Mouse (Mus musculus) heart, embryonic 10.5 days (tissue): ENCODE results near the gene Cacna1a. TPM values are rescaled to one million over a fixed set of nuclear protein-coding genes. Genes with fewer than 3 reads are reported as not detected.

ENCODE experiments used
- DNase-seq: peaks from one replicate; pipeline ENCODE4 v3.0.0-alpha.2; 2017; ENCODE audit warnings: low spot score
- H3K27ac ChIP-seq: fragments of 300-500 bp; sonication (generic); 2 replicates; pipeline ENCODE4 v1.5.1; 2016; ENCODE audit warnings: mild to moderate bottlenecking
- H3K27me3 ChIP-seq: fragments of 300-500 bp; sonication (generic); 2 replicates; pipeline ENCODE4 v1.6.1; 2016; ENCODE audit warnings: mild to moderate bottlenecking; ENCODE audit not compliant: poor library complexity, insufficient read depth, severe bottlenecking
- H3K36me3 ChIP-seq: fragments of 300-500 bp; sonication (generic); 2 replicates; pipeline ENCODE4 v1.6.1; 2016; ENCODE audit warnings: mild to moderate bottlenecking, moderate library complexity
- H3K4me1 ChIP-seq: fragments of 300-500 bp; sonication (generic); 2 replicates; pipeline ENCODE4 v1.6.1; 2016; ENCODE audit warnings: mild to moderate bottlenecking
- H3K4me3 ChIP-seq: fragments of 300-500 bp; sonication (generic); 2 replicates; pipeline ENCODE4 v1.5.1; 2016; ENCODE audit warnings: mild to moderate bottlenecking, moderate library complexity
- H3K9me3 ChIP-seq: fragments of 300-500 bp; sonication (generic); 2 replicates; pipeline ENCODE4 v1.6.1; 2016; ENCODE audit warnings: mild to moderate bottlenecking, moderate library complexity
- WGBS: fragments of 180-500 bp; shearing (Covaris S2); methylation state at CpG from one replicate; pipeline ENCODE4 v1.1.7; 2016; 5-methylcytosine and 5-hydroxymethylcytosine counted together
- polyA plus RNA-seq: library from polyadenylated mRNA; unstranded; fragments of >200 nt; fragmentation: Nextera tagmentation; extraction: Ambion mirVana; gene quantifications from 2 replicates; pipeline ENCODE4 v1.2.1, GENCODE M21; 2016

Cacna1a gene
- polyA plus RNA-seq, 1 experiment from 2014 or later = 5.4 TPM

- no peaks in the 10 kb centered on the region for H3K27me3 ChIP-seq
- no peak overlapping the region for H3K27ac ChIP-seq
- H3K4me1 ChIP-seq = peaks cover 10% of the 10 kb centered on the region
- peaks cover 3% of the 10 kb centered on the region; the same call in 1 of the 2 replicates for H3K36me3 ChIP-seq
- H3K4me3 ChIP-seq = no peak overlapping the region
- 95% methylated on average over 1 of the region's 1 CpGs for WGBS
- H3K9me3 ChIP-seq = no peaks in the 10 kb centered on the region
- no peak for DNase-seq
These were observed 144.5 kb downstream of the Cacna1a start for GRCm38 (mm10) chr8:84532725-84533124.

DNA sequence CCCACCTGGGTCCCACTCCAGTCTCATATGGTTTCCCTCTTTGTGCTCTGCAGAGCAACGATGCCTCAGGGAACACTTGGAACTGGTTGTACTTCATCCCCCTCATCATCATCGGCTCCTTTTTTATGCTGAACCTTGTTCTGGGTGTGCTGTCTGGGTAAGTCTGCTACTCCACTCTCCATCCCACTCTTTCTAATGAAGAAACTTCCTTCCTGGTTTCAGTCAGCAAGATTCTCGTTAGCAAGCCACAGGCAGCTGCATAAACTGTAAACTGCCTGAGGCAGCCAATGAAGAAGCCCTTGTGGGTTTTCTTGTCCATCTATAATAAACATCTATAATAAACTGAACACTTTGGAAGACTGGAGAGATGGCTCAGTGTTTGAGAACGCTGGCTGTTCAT, 145.1 kb downstream of the Cacna1a start:
- Histone ChIP-seq H3K9me3 (no peaks in the 10 kb centered on the region), H3K4me1 (peaks cover 10% of the 10 kb centered on the region), H3K27me3 (no peaks in the 10 kb centered on the region), H3K27ac (no peak overlapping the region), H3K4me3 (no peak overlapping the region), H3K36me3 (peaks cover 3% of the 10 kb centered on the region; the same call in 1 of the 2 replicates)
- no peak for DNase-seq
- 73% methylated on average over 4 of the region's 4 CpGs for WGBS

- DNase-seq = no peak
- 74% methylated on average over 5 of the region's 5 CpGs for WGBS
- H3K4me3 ChIP-seq = no peak overlapping the region
- H3K36me3 ChIP-seq = peaks cover 3% of the 10 kb centered on the region; the same call in 1 of the 2 replicates
- no peak overlapping the region for H3K27ac ChIP-seq
- no peaks in the 10 kb centered on the region for H3K9me3 ChIP-seq
- 0 out of 2 replicates have a peak, but pooled peaks cover 5% of the 10 kb centered on the region for H3K4me1 ChIP-seq
- H3K27me3 ChIP-seq = no peaks in the 10 kb centered on the region
These were observed 148.7 kb downstream of the Cacna1a start for GRCm38 (mm10) chr8:84536917-84537316.

- no peaks in the 10 kb centered on the region for H3K27me3 ChIP-seq
- no peak for DNase-seq
- WGBS = 39% methylated on average over 6 of the region's 6 CpGs
- H3K27ac ChIP-seq = no peak overlapping the region
- peaks cover 3% of the 10 kb centered on the region; the same call in 1 of the 2 replicates for H3K36me3 ChIP-seq
- peaks cover 11% of the 10 kb centered on the region for H3K4me1 ChIP-seq
- H3K9me3 ChIP-seq = no peaks in the 10 kb centered on the region
- no peak overlapping the region for H3K4me3 ChIP-seq
These were observed 151.1 kb downstream of the Cacna1a start for GRCm38 (mm10) chr8:84539376-84539775.

GRCm38 (mm10) chr8:84542481-84542880, 154.2 kb downstream of the Cacna1a start:
- Histone ChIP-seq H3K4me3 (no peak overlapping the region), H3K27me3 (no peaks in the 10 kb centered on the region), H3K9me3 (no peaks in the 10 kb centered on the region), H3K27ac (no peak overlapping the region), H3K36me3 (no peaks in the 10 kb centered on the region), H3K4me1 (peaks cover 33% of the 10 kb centered on the region)
- 69% methylated on average over 7 of the region's 7 CpGs for WGBS
- no peak for DNase-seq

- Histone ChIP-seq H3K27me3 (no peaks in the 10 kb centered on the region), H3K27ac (peak overlapping the region; percentile 60), H3K4me3 (no peak overlapping the region), H3K4me1 (peaks cover 28% of the 10 kb centered on the region), H3K36me3 (no peaks in the 10 kb centered on the region), H3K9me3 (no peaks in the 10 kb centered on the region)
- WGBS = 14% methylated on average over 3 of the region's 3 CpGs
- peak; percentile 81 for DNase-seq
These were observed 157.3 kb downstream of the Cacna1a start for GRCm38 (mm10) chr8:84545522-84545921.

- Histone ChIP-seq H3K36me3 (no peaks in the 10 kb centered on the region), H3K4me3 (no peak overlapping the region), H3K27me3 (peaks cover 40% of the 10 kb centered on the region), H3K27ac (no peak overlapping the region), H3K4me1 (no peaks in the 10 kb centered on the region), H3K9me3 (no peaks in the 10 kb centered on the region)
- 81% methylated on average over 4 of the region's 4 CpGs for WGBS
- DNase-seq = no peak
These were observed 164.2 kb downstream of the Cacna1a start for GRCm38 (mm10) chr8:84552457-84552856.

GRCm38 (mm10) chr8:84553106-84553505, 164.9 kb downstream of the Cacna1a start:
- no peak for DNase-seq
- WGBS = 79% methylated on average over 8 of the region's 8 CpGs

GRCm38 (mm10) chr8:84553617-84554016, 165.4 kb downstream of the Cacna1a start:
- H3K36me3 ChIP-seq = no peaks in the 10 kb centered on the region
- no peaks in the 10 kb centered on the region for H3K9me3 ChIP-seq
- no peak overlapping the region for H3K4me3 ChIP-seq
- H3K27me3 ChIP-seq = peaks cover 52% of the 10 kb centered on the region
- DNase-seq = no peak
- WGBS = 77% methylated on average over 4 of the region's 4 CpGs
- H3K27ac ChIP-seq = no peak overlapping the region
- H3K4me1 ChIP-seq = peaks cover 1% of the 10 kb centered on the region; the same call in 1 of the 2 replicates

More at GRCm38 (mm10) chr8:84553106-84553505, 164.9 kb downstream of the Cacna1a start:
- Histone ChIP-seq H3K9me3 (no peaks in the 10 kb centered on the region), H3K27ac (no peak overlapping the region), H3K27me3 (peaks cover 47% of the 10 kb centered on the region), H3K36me3 (no peaks in the 10 kb centered on the region), H3K4me1 (no peaks in the 10 kb centered on the region), H3K4me3 (no peak overlapping the region)

GRCm38 (mm10) chr8:84554301-84555027, 166.2 kb downstream of the Cacna1a start:
- Histone ChIP-seq H3K4me1 (peaks cover 10% of the 10 kb centered on the region), H3K27me3 (peaks cover 60% of the 10 kb centered on the region), H3K4me3 (no peak overlapping the region), H3K9me3 (no peaks in the 10 kb centered on the region), H3K27ac (no peak overlapping the region), H3K36me3 (no peaks in the 10 kb centered on the region)
- WGBS = 43% methylated on average over 14 of the region's 14 CpGs
- DNase-seq = peak; percentile 79

GRCm38 (mm10) chr8:84555269-84555668, 167.0 kb downstream of the Cacna1a start:
- Histone ChIP-seq H3K9me3 (no peaks in the 10 kb centered on the region), H3K4me3 (no peak overlapping the region), H3K27me3 (peaks cover 68% of the 10 kb centered on the region), H3K36me3 (no peaks in the 10 kb centered on the region), H3K27ac (no peak overlapping the region), H3K4me1 (peaks cover 11% of the 10 kb centered on the region)
- no peak for DNase-seq
- 70% methylated on average over 7 of the region's 7 CpGs for WGBS

DNA sequence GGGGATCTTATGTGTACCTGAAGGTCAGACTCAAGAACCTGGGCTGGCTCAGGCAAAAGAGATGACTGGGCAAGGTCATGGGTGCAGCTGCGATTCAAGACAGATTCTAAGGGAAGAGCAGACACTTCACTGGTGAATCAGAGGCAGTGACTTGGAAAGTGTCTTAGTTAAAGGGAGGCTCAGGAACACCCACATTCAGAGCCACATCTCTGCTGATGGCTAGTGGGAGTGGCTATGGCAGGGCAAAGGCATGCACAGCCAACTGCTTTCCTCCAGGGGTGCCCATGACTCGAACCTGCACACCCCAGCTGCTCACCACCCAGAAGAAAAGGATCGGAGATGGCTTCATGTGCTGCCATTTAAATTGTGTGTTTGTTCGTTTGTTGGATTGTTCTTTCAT, 169.7 kb downstream of the Cacna1a start:
- peaks cover 89% of the 10 kb centered on the region for H3K27me3 ChIP-seq
- no peak for DNase-seq
- 70% methylated on average over 4 of the region's 4 CpGs for WGBS
- peaks cover 11% of the 10 kb centered on the region for H3K4me1 ChIP-seq
- no peaks in the 10 kb centered on the region for H3K9me3 ChIP-seq
- H3K36me3 ChIP-seq = no peaks in the 10 kb centered on the region
- H3K4me3 ChIP-seq = no peak overlapping the region
- no peak overlapping the region for H3K27ac ChIP-seq

GRCm38 (mm10) chr8:84559121-84559604, 170.9 kb downstream of the Cacna1a start:
- H3K27ac ChIP-seq = peak overlapping the region; percentile 65
- peaks cover 11% of the 10 kb centered on the region for H3K4me1 ChIP-seq
- WGBS = under 1% methylated on average over 84 of the region's 84 CpGs
- peak overlapping the region; percentile 68 for H3K4me3 ChIP-seq
- DNase-seq = no peak
- H3K27me3 ChIP-seq = peaks cover 88% of the 10 kb centered on the region
- no peaks in the 10 kb centered on the region for H3K9me3 ChIP-seq
- no peaks in the 10 kb centered on the region for H3K36me3 ChIP-seq
